Comparison of ENCODE assay signal across 8 mouse cellular contexts in the genomic region with DNA sequence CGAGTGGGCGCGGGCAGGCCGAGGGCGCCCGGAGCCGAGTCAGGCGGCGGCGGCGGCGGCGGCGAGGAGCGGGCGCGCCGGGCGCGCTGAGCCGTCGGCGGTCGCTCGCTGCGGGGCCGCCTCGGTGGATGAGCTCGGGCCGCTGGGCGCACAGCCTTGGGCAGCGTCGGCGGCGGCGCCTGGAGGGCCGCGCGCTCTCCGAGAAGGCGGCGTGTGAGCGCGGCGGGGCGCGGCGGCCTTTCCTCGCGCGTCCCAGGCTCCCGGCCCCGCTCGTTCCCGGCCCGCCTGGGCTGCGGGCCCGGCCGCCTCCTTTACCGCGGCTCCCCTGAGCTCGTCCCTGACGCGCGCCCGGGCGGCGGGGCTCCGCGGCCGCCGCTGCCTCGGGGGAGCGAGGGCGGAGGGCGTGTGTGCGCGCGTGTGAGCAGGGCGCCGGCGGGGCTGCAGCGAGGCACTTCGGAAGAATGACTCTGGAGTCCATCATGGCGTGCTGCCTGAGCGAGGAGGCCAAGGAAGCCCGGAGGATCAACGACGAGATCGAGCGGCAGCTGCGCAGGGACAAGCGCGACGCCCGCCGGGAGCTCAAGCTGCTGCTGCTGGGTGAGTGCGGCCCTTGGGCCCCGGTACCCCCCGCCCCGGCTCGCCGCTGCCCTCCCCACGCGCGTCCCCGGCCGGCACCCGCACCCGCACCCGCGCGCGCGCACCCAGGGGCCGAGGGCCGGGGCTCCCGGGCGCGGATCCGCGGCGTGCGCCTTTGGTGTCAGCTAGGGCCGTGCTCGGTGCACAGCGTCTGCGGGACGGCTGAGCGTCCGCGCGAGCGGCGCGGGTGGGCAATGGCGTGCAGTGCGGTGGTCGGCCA. TPM values are rescaled to one million over a fixed set of nuclear protein-coding genes. Genes with fewer than 3 reads are reported as not detected.
DNase-seq lines count a peak whose midpoint lies in the region; ATAC-seq and TF ChIP-seq lines count a peak whose summit lies in the region.

No protein-coding gene starts in this region.

- WGBS in bone marrow, adult 2 months, result 1% methylated on average over 111 of the region's 139 CpGs
- under 1% methylated on average over 135 of the region's 139 CpGs for WGBS in forebrain, embryonic 10.5 days
- WGBS in heart, embryonic 16.5 days, result under 1% methylated on average over 108 of the region's 139 CpGs
- WGBS in liver, embryonic 16.5 days (ENCODE audit: insufficient replicate concordance), result under 1% methylated on average over 90 of the region's 139 CpGs
- WGBS in neural tube, embryonic 13.5 days, result under 1% methylated on average over 103 of the region's 139 CpGs
- WGBS in stomach, postnatal 0 days, result under 1% methylated on average over 102 of the region's 139 CpGs

- H3K27me3 ChIP-seq in C2C12 (ENCODE audit: control insufficient read depth, insufficient read depth, insufficient read length), result no peaks in the 10 kb centered on the region
- no peaks in the 10 kb centered on the region for H3K27me3 ChIP-seq in forebrain, embryonic 10.5 days (ENCODE audit: poor library complexity, severe bottlenecking)
- no peaks in the 10 kb centered on the region for H3K27me3 ChIP-seq in heart, embryonic 16.5 days (ENCODE audit: control insufficient read depth, insufficient read depth, low read length)
- peaks cover 26% of the 10 kb centered on the region for H3K27me3 ChIP-seq in liver, embryonic 16.5 days (ENCODE audit: control insufficient read depth, insufficient read depth, low read depth, low read length)
- no peaks in the 10 kb centered on the region for H3K27me3 ChIP-seq in neural tube, embryonic 13.5 days
- no peaks in the 10 kb centered on the region for H3K27me3 ChIP-seq in stomach, postnatal 0 days (ENCODE audit: control insufficient read depth, insufficient read depth, low read length)

- no peaks in the 10 kb centered on the region; the same call in 1 of the 2 replicates for H3K4me1 ChIP-seq in bone marrow, adult 2 months (ENCODE audit: control insufficient read depth, insufficient read depth, low read length)
- peaks cover 53% of the 10 kb centered on the region for H3K4me1 ChIP-seq in forebrain, embryonic 10.5 days
- H3K4me1 ChIP-seq in heart, embryonic 16.5 days (ENCODE audit: control insufficient read depth, insufficient read depth, low read length), result peaks cover 25% of the 10 kb centered on the region
- H3K4me1 ChIP-seq in liver, embryonic 16.5 days (ENCODE audit: control insufficient read depth, low read depth, low read length), result peaks cover 4% of the 10 kb centered on the region
- peaks cover 45% of the 10 kb centered on the region for H3K4me1 ChIP-seq in neural tube, embryonic 13.5 days (replicated peaks)
- H3K4me1 ChIP-seq in stomach, postnatal 0 days (replicated peaks; ENCODE audit: control insufficient read depth, insufficient read depth), result peaks cover 12% of the 10 kb centered on the region

- no peak for TF ChIP-seq EP300 in stomach, postnatal 0 days (optimal IDR thresholded peaks at IDR 0.05)

- TF ChIP-seq CTCF in C2C12 (IDR thresholded peaks at IDR 0.05; ENCODE audit: control insufficient read depth, insufficient read depth, insufficient read length), result no peak
- TF ChIP-seq CTCF in bone marrow, adult 2 months (IDR thresholded peaks at IDR 0.05; ENCODE audit: control insufficient read depth, insufficient read depth, low read length), result no peak
- TF ChIP-seq CTCF in stomach, postnatal 0 days (IDR thresholded peaks at IDR 0.05; ENCODE audit: low read depth), result no peak

- H3K36me3 ChIP-seq in C2C12 (ENCODE audit: control insufficient read depth, insufficient read depth), result no peaks in the 10 kb centered on the region
- no peaks in the 10 kb centered on the region for H3K36me3 ChIP-seq in forebrain, embryonic 10.5 days (replicated peaks)
- H3K36me3 ChIP-seq in heart, embryonic 16.5 days (ENCODE audit: control insufficient read depth, insufficient read depth), result no peaks in the 10 kb centered on the region
- no peaks in the 10 kb centered on the region for H3K36me3 ChIP-seq in liver, embryonic 16.5 days (ENCODE audit: control insufficient read depth, insufficient read depth)
- H3K36me3 ChIP-seq in neural tube, embryonic 13.5 days, result no peaks in the 10 kb centered on the region
- H3K36me3 ChIP-seq in stomach, postnatal 0 days (ENCODE audit: control insufficient read depth, insufficient read depth, low read length), result no peaks in the 10 kb centered on the region

- peak overlapping the region; percentile 98 for H3ac ChIP-seq in C2C12 (ENCODE audit: control insufficient read depth, insufficient read length, low read depth)

- H3K79me3 ChIP-seq in C2C12 (ENCODE audit: low read depth), result peaks cover 27% of the 10 kb centered on the region

- H3K79me2 ChIP-seq in C2C12 (ENCODE audit: control insufficient read depth, insufficient read depth), result peaks cover 52% of the 10 kb centered on the region

- peak; percentile 65 for DNase-seq in forebrain, embryonic 10.5 days (ENCODE audit: extremely low spot score, low spot score)
- peak; percentile 59 to 84 for DNase-seq in kidney, postnatal 25 days
- peak; percentile 70 for DNase-seq in stomach, postnatal 0 days (ENCODE audit: low spot score)

- H3K9ac ChIP-seq in heart, embryonic 16.5 days (ENCODE audit: low read length), result peak overlapping the region; percentile 85
- peak overlapping the region; percentile 74 for H3K9ac ChIP-seq in liver, embryonic 16.5 days (ENCODE audit: low read depth, low read length)
- H3K9ac ChIP-seq in neural tube, embryonic 13.5 days, result peak overlapping the region; percentile 100
- H3K9ac ChIP-seq in stomach, postnatal 0 days (ENCODE audit: low read length), result peak overlapping the region; percentile 98

- peak; percentile 53 for ATAC-seq in heart, embryonic 16.5 days (replicated peaks; ENCODE audit: extremely low read depth, insufficient read depth, low FRiP score)
- peak; percentile 15; the same call in 1 of the 2 replicates for ATAC-seq in liver, embryonic 16.5 days (ENCODE audit: low read depth)
- peak; percentile 69 for ATAC-seq in neural tube, embryonic 13.5 days (ENCODE audit: low read depth)
- peak; percentile 39 for ATAC-seq in stomach, postnatal 0 days (ENCODE audit: low FRiP score, low TSS enrichment)

- TF ChIP-seq POLR2A in bone marrow, adult 2 months (IDR thresholded peaks at IDR 0.05; ENCODE audit: borderline replicate concordance, control insufficient read depth, low read depth, low read length), result no peak

- H3K4me2 ChIP-seq in heart, embryonic 16.5 days (ENCODE audit: low read depth, low read length), result peak overlapping the region; percentile 72
- H3K4me2 ChIP-seq in liver, embryonic 16.5 days (ENCODE audit: low read depth, low read length), result peak overlapping the region; percentile 57
- peak overlapping the region; percentile 83 for H3K4me2 ChIP-seq in neural tube, embryonic 13.5 days
- peak overlapping the region; percentile 75 for H3K4me2 ChIP-seq in stomach, postnatal 0 days (replicated peaks; ENCODE audit: low read depth)

- peak overlapping the region; percentile 63 for H3K4me3 ChIP-seq in C2C12 (ENCODE audit: insufficient read depth, poor library complexity, severe bottlenecking)
- H3K4me3 ChIP-seq in bone marrow, adult 2 months (replicated peaks; ENCODE audit: control insufficient read depth, low read depth, low read length), result peak overlapping the region; percentile 99
- peak overlapping the region; percentile 97 for H3K4me3 ChIP-seq in forebrain, embryonic 10.5 days
- peak overlapping the region; percentile 71 for H3K4me3 ChIP-seq in heart, embryonic 16.5 days (ENCODE audit: low read length)
- peak overlapping the region; percentile 69 for H3K4me3 ChIP-seq in liver, embryonic 16.5 days (ENCODE audit: low read depth, low read length)
- peak overlapping the region; percentile 91 for H3K4me3 ChIP-seq in neural tube, embryonic 13.5 days
- H3K4me3 ChIP-seq in stomach, postnatal 0 days (ENCODE audit: low read depth, low read length), result peak overlapping the region; percentile 97

- no peaks in the 10 kb centered on the region for H3K9me3 ChIP-seq in forebrain, embryonic 10.5 days
- no peaks in the 10 kb centered on the region for H3K9me3 ChIP-seq in heart, embryonic 16.5 days (replicated peaks; ENCODE audit: control insufficient read depth, low read length)
- H3K9me3 ChIP-seq in liver, embryonic 16.5 days (replicated peaks; ENCODE audit: control insufficient read depth, low read length), result no peaks in the 10 kb centered on the region
- H3K9me3 ChIP-seq in neural tube, embryonic 13.5 days, result no peaks in the 10 kb centered on the region
- H3K9me3 ChIP-seq in stomach, postnatal 0 days (ENCODE audit: control insufficient read depth, low read length), result no peaks in the 10 kb centered on the region

- peak overlapping the region; percentile 93 for H3K27ac ChIP-seq in bone marrow, adult 2 months (ENCODE audit: control insufficient read depth, insufficient read depth, low read depth, low read length, poor library complexity)
- peak overlapping the region; percentile 99 for H3K27ac ChIP-seq in forebrain, embryonic 10.5 days
- peak overlapping the region; percentile 91 for H3K27ac ChIP-seq in heart, embryonic 16.5 days (ENCODE audit: low read length)
- peak overlapping the region; percentile 79 for H3K27ac ChIP-seq in liver, embryonic 16.5 days (ENCODE audit: low read length)
- peak overlapping the region; percentile 100 for H3K27ac ChIP-seq in neural tube, embryonic 13.5 days (replicated peaks)
- peak overlapping the region; percentile 98 for H3K27ac ChIP-seq in stomach, postnatal 0 days (replicated peaks)

TF ChIP-seq in C2C12, 6 proteins besides CTCF, POLR2A, EP300 and RAD21:
- no peak for TF ChIP-seq FOSL1 (IDR thresholded peaks at IDR 0.05; ENCODE audit: insufficient read depth, low read length, poor library complexity, severe bottlenecking)
- TF ChIP-seq MYOG (IDR thresholded peaks at IDR 0.05; ENCODE audit: control insufficient read depth, extremely low read depth, insufficient read length), result no peak
- TF ChIP-seq CEBPB (IDR thresholded peaks at IDR 0.05; ENCODE audit: low read depth), result no peak
- TF ChIP-seq USF1 (IDR thresholded peaks at IDR 0.05; ENCODE audit: low read depth), result no peak
- TF ChIP-seq MYOD1 (IDR thresholded peaks at IDR 0.05; ENCODE audit: control insufficient read depth, insufficient read length, low read depth), result no peak
- TF ChIP-seq MAX (IDR thresholded peaks at IDR 0.05), result no peak

RNA-seq across cellular contexts. Expression of a gene that starts 0.5 kb away (rescaled TPM):
- 9.5 TPM for polyA plus RNA-seq in C2C12 (2012; fragmentation: generic; extraction: Trizol)
- 9.0 and 20.0 TPM in 2 replicates for polyA plus RNA-seq in bone marrow, adult 2 months (2011; ENCODE audit: insufficient read depth, insufficient read length, low replicate concordance, missing spikeins)
- 20.7 and 24.5 TPM in 2 replicates for polyA plus RNA-seq in forebrain, embryonic 10.5 days (2016; fragmentation: Nextera tagmentation; extraction: Ambion mirVana)
- polyA plus RNA-seq in heart, embryonic 16.5 days (2015; fragmentation: Nextera tagmentation; extraction: Ambion mirVana), result 17.9 and 20.5 TPM in 2 replicates
- polyA plus RNA-seq in liver, embryonic 16.5 days (2015; fragmentation: Nextera tagmentation; extraction: Ambion mirVana), result 4.4 and 4.6 TPM in 2 replicates
- 83.3 and 88.9 TPM in 2 replicates for polyA plus RNA-seq in neural tube, embryonic 13.5 days (2015; fragmentation: Nextera tagmentation; extraction: Ambion mirVana)
- 18.1 and 18.6 TPM in 2 replicates for polyA plus RNA-seq in stomach, postnatal 0 days (2015; fragmentation: Nextera tagmentation; extraction: Ambion mirVana)

Comparison
In these comparisons a context has a peak if more than half of its experiments do, and no peak if none do; other contexts are left out.
1. Peak in every context shown above with its lines: DNase-seq, ATAC-seq, H3K4me3 ChIP-seq and H3K27ac ChIP-seq.
2. ATAC-seq: peak in every context shown above with its lines; median percentile 69 in neural tube, embryonic 13.5 days; 53 in heart, embryonic 16.5 days; 39 in stomach, postnatal 0 days; 15 in liver, embryonic 16.5 days.